In genomic region chr6:94257831-94258173, GRCm38 (mm10) we compare ENCODE assay signal across 20 mouse cellular contexts. TPM values are rescaled to one million over a fixed set of nuclear protein-coding genes. Genes with fewer than 3 reads are reported as not detected.
A peak's percentile ranks its signal among the peaks of the same experiment; 100 is the strongest.
DNase-seq lines count a peak whose midpoint lies in the region; ATAC-seq and TF ChIP-seq lines count a peak whose summit lies in the region.
"Had no signal": no experiment of that assay in that cellular context is flagged by ENCODE, and none has a peak within 500 bp of the region (broad histone marks: within the 10 kb centered on the region; RNA-seq: fewer than 3 reads in every experiment).

No protein-coding gene starts in this region.

- H3K4me3 ChIP-seq in intestine, embryonic 15.5 days (replicated peaks): no peak overlapping the region
- H3K4me3 ChIP-seq in intestine, postnatal 0 days (ENCODE audit: low read depth, low read length): no peak overlapping the region
- H3K4me3 ChIP-seq in liver, embryonic 11.5 days (ENCODE audit: low read depth, low read length): no peak overlapping the region
- H3K4me3 ChIP-seq in liver, embryonic 16.5 days (ENCODE audit: low read depth, low read length): no peak overlapping the region
- H3K4me3 ChIP-seq in lung, adult 2 months (replicated peaks; ENCODE audit: extremely low read depth, low read depth, low read length): no peak overlapping the region
- H3K4me3 ChIP-seq: embryonic facial prominence, embryonic 10.5 days; limb, embryonic 12.5 days; midbrain, embryonic 10.5 days had no signal

- no peaks in the 10 kb centered on the region for H3K27me3 ChIP-seq in intestine, embryonic 15.5 days (replicated peaks)
- H3K27me3 ChIP-seq in intestine, postnatal 0 days (replicated peaks; ENCODE audit: control insufficient read depth, insufficient read depth, low read length): no peaks in the 10 kb centered on the region
- no peaks in the 10 kb centered on the region for H3K27me3 ChIP-seq in liver, embryonic 11.5 days (replicated peaks; ENCODE audit: control insufficient read depth, insufficient read depth, low read length)
- H3K27me3 ChIP-seq in liver, embryonic 16.5 days (ENCODE audit: control insufficient read depth, insufficient read depth, low read depth, low read length): no peaks in the 10 kb centered on the region
- H3K27me3 ChIP-seq: limb, embryonic 12.5 days had no signal

- H3K4me2 ChIP-seq in intestine, embryonic 15.5 days (replicated peaks): no peak overlapping the region
- H3K4me2 ChIP-seq in intestine, postnatal 0 days (replicated peaks; ENCODE audit: low read depth): no peak overlapping the region
- H3K4me2 ChIP-seq in liver, embryonic 11.5 days: no peak overlapping the region
- H3K4me2 ChIP-seq in liver, embryonic 16.5 days (ENCODE audit: low read depth, low read length): 0 out of 2 replicates have a peak overlapping the region, but pooled peaks have one; percentile 13
- H3K4me2 ChIP-seq: limb, embryonic 12.5 days had no signal

- TF ChIP-seq CTCF in intestine, postnatal 0 days (IDR thresholded peaks at IDR 0.05; ENCODE audit: low read depth): no peak
- no peak for TF ChIP-seq CTCF in lung, adult 2 months (IDR thresholded peaks at IDR 0.05; ENCODE audit: insufficient read depth, low read length)

- no peak overlapping the region for H3K9ac ChIP-seq in intestine, embryonic 15.5 days
- no peak overlapping the region for H3K9ac ChIP-seq in intestine, postnatal 0 days (ENCODE audit: low read depth, low read length)
- H3K9ac ChIP-seq in liver, embryonic 11.5 days (ENCODE audit: low read depth, low read length): no peak overlapping the region
- no peak overlapping the region for H3K9ac ChIP-seq in liver, embryonic 16.5 days (ENCODE audit: low read depth, low read length)
- H3K9ac ChIP-seq: limb, embryonic 12.5 days had no signal

- WGBS in intestine, embryonic 15.5 days: 73% methylated on average over 3 of the region's 3 CpGs
- 69% methylated on average over 3 of the region's 3 CpGs for WGBS in intestine, postnatal 0 days
- 79% methylated on average over 3 of the region's 3 CpGs for WGBS in liver, embryonic 11.5 days
- WGBS in liver, embryonic 16.5 days (ENCODE audit: insufficient replicate concordance): 49% methylated on average over 3 of the region's 3 CpGs
- 72% methylated on average over 3 of the region's 3 CpGs for WGBS in lung, adult 2 months

- H3K4me1 ChIP-seq in intestine, embryonic 15.5 days (replicated peaks): peaks cover 21% of the 10 kb centered on the region
- H3K4me1 ChIP-seq in intestine, postnatal 0 days (replicated peaks; ENCODE audit: control insufficient read depth, insufficient read depth, low read length): peaks cover 9% of the 10 kb centered on the region; the same call in 1 of the 2 replicates
- peaks cover 20% of the 10 kb centered on the region for H3K4me1 ChIP-seq in liver, embryonic 11.5 days (replicated peaks; ENCODE audit: control insufficient read depth, insufficient read depth, low read length)
- peaks cover 7% of the 10 kb centered on the region for H3K4me1 ChIP-seq in liver, embryonic 16.5 days (ENCODE audit: control insufficient read depth, low read depth, low read length)
- no peaks in the 10 kb centered on the region for H3K4me1 ChIP-seq in lung, adult 2 months (ENCODE audit: control insufficient read depth, insufficient read depth, low read length)

- no peak for TF ChIP-seq POLR2A in lung, adult 2 months (IDR thresholded peaks at IDR 0.05; ENCODE audit: borderline replicate concordance, extremely low read depth, low read depth, low read length)

- H3K36me3 ChIP-seq in intestine, embryonic 15.5 days: no peaks in the 10 kb centered on the region
- H3K36me3 ChIP-seq in intestine, postnatal 0 days (ENCODE audit: control insufficient read depth, insufficient read depth): no peaks in the 10 kb centered on the region
- no peaks in the 10 kb centered on the region for H3K36me3 ChIP-seq in liver, embryonic 11.5 days (ENCODE audit: control insufficient read depth, insufficient read depth, low read length)
- H3K36me3 ChIP-seq in liver, embryonic 16.5 days (ENCODE audit: control insufficient read depth, insufficient read depth): no peaks in the 10 kb centered on the region
- H3K36me3 ChIP-seq: embryonic facial prominence, embryonic 10.5 days; limb, embryonic 12.5 days; midbrain, embryonic 10.5 days had no signal

- DNase-seq in liver: peak; percentile 7
- DNase-seq in liver, embryonic 11.5 days (ENCODE audit: low spot score): no peak
- DNase-seq in ovary, adult 18-20 months (ENCODE audit: low spot score): no peak
- DNase-seq in adrenal gland, postnatal 14 days: no peak
- no peak for DNase-seq in lung, adult 2 months
- DNase-seq: cerebellum, adult 9-10 months; gastrocnemius, postnatal 36 days; right cerebral cortex, postnatal 25 days; thymus, postnatal 25 days had no signal

- ATAC-seq in intestine, embryonic 15.5 days: peak; percentile 31; the same call in 1 of the 2 replicates
- ATAC-seq in intestine, postnatal 0 days: no peak
- ATAC-seq in liver, embryonic 11.5 days (replicated peaks; ENCODE audit: low FRiP score): no peak; the same call in 1 of the 2 replicates
- ATAC-seq in liver, embryonic 16.5 days (ENCODE audit: low read depth): peak; percentile 64
- ATAC-seq: forebrain, embryonic 14.5 days; hindbrain, embryonic 16.5 days had no signal

- H3K9me3 ChIP-seq in intestine, embryonic 15.5 days: no peaks in the 10 kb centered on the region
- no peaks in the 10 kb centered on the region for H3K9me3 ChIP-seq in intestine, postnatal 0 days (ENCODE audit: control insufficient read depth)
- H3K9me3 ChIP-seq in liver, embryonic 11.5 days (ENCODE audit: control insufficient read depth, low read length): no peaks in the 10 kb centered on the region
- no peaks in the 10 kb centered on the region for H3K9me3 ChIP-seq in liver, embryonic 16.5 days (replicated peaks; ENCODE audit: control insufficient read depth, low read length)
- H3K9me3 ChIP-seq: embryonic facial prominence, embryonic 10.5 days; limb, embryonic 12.5 days; midbrain, embryonic 10.5 days had no signal

- peak overlapping the region; percentile 44; the same call in 1 of the 2 replicates for H3K27ac ChIP-seq in intestine, embryonic 15.5 days
- H3K27ac ChIP-seq in intestine, postnatal 0 days (ENCODE audit: low read depth, low read length): no peak overlapping the region
- H3K27ac ChIP-seq in liver, embryonic 11.5 days (ENCODE audit: low read depth, low read length): no peak overlapping the region
- peak overlapping the region; percentile 59 for H3K27ac ChIP-seq in liver, embryonic 16.5 days (ENCODE audit: low read length)
- H3K27ac ChIP-seq: embryonic facial prominence, embryonic 10.5 days; limb, embryonic 12.5 days; macrophage; midbrain, embryonic 10.5 days had no signal

RNA-seq across cellular contexts. Expression of gene Magi1, which starts 25.9 kb away (rescaled TPM):
- polyA plus RNA-seq in intestine, embryonic 15.5 days (2015; fragmentation: Nextera tagmentation; extraction: Ambion mirVana): 10.1 and 10.2 TPM in 2 replicates
- 4.2 and 5.4 TPM in 2 replicates for polyA plus RNA-seq in intestine, postnatal 0 days (2015; fragmentation: Nextera tagmentation; extraction: Ambion mirVana)
- polyA plus RNA-seq in liver, embryonic 11.5 days (2014; fragmentation: Nextera tagmentation; extraction: Ambion mirVana): 4.6 TPM in 2 replicates
- polyA plus RNA-seq in liver, embryonic 16.5 days (2015; fragmentation: Nextera tagmentation; extraction: Ambion mirVana): 1.1 and 1.3 TPM in 2 replicates
- 17.5 and 24.3 TPM in 2 replicates for total RNA-seq in adrenal gland, postnatal 14 days (2021)
- 9.4 and 12.3 TPM in 2 replicates for polyA plus RNA-seq in lung, adult 2 months (2012; rRNA removed)
- total RNA-seq: MEL; neutrophil, adult 5-6 weeks had no signal

Comparison
In these comparisons a context has a peak if more than half of its experiments do, and no peak if none do; other contexts are left out.
1. ATAC-seq: peak in intestine, embryonic 15.5 days (single experiment) and liver, embryonic 16.5 days (single experiment); none in intestine, postnatal 0 days (single experiment) and liver, embryonic 11.5 days (single experiment).
2. H3K27ac ChIP-seq: peak in intestine, embryonic 15.5 days (single experiment) and liver, embryonic 16.5 days (single experiment); none in intestine, postnatal 0 days (single experiment) and liver, embryonic 11.5 days (single experiment).